Mouse (Mus musculus) regulatory T cell (primary cell): ENCODE results near the gene Mthfd1.

Source experiments
- in situ Hi-C: fragments of 300-600 bp; cut with MboI, MseI; formaldehyde crosslinking; loops from one replicate; pipeline ENCODE4 v1.15.1; 2025; ENCODE audit warnings: high pct_unique_total_duplicates

Mthfd1 gene

GRCm38 (mm10) chr12:76299361-76299906 lies 44.3 kb downstream of the Mthfd1 start:
- in situ Hi-C loops, result no loop called here

- in situ Hi-C loops, result no loop called here
These were observed 45.3 kb downstream of the Mthfd1 start for GRCm38 (mm10) chr12:76300367-76300766.

- in situ Hi-C loops, result no loop called here
These were observed 48.4 kb downstream of the Mthfd1 start for GRCm38 (mm10) chr12:76303474-76303873.

GRCm38 (mm10) chr12:76304199-76304598 lies 49.1 kb downstream of the Mthfd1 start:
- in situ Hi-C loops, result no loop called here

GRCm38 (mm10) chr12:76305107-76305506 lies 50.0 kb downstream of the Mthfd1 start:
- in situ Hi-C loops, result no loop called here

GRCm38 (mm10) chr12:76306852-76307561 lies 51.9 kb downstream of the Mthfd1 start:
- in situ Hi-C loops, result no loop called here

- in situ Hi-C loops, result no loop called here
These were observed 52.9 kb downstream of the Mthfd1 start for GRCm38 (mm10) chr12:76307964-76308363.

- in situ Hi-C loops, result no loop called here
These were observed 53.3 kb downstream of the Mthfd1 start for GRCm38 (mm10) chr12:76308436-76308835.

- in situ Hi-C loops, result no loop called here
These were observed 54.9 kb downstream of the Mthfd1 start for GRCm38 (mm10) chr12:76310007-76310406.

GRCm38 (mm10) chr12:76310633-76311032 lies 55.5 kb downstream of the Mthfd1 start:
- in situ Hi-C loops, result no loop called here

- in situ Hi-C loops, result no loop called here
These were observed 56.1 kb downstream of the Mthfd1 start for GRCm38 (mm10) chr12:76311227-76311626.

GRCm38 (mm10) chr12:76311951-76312350 lies 56.9 kb downstream of the Mthfd1 start:
- in situ Hi-C loops, result no loop called here

GRCm38 (mm10) chr12:76318282-76319212 lies 63.4 kb downstream of the Mthfd1 start:
- in situ Hi-C loops, result no loop called here

GRCm38 (mm10) chr12:76324679-76325431 lies 69.8 kb downstream of the Mthfd1 start, which contains the start of gene Akap5:
Gene Akap5, plus strand, starts transcription at chr12:76324891.
- in situ Hi-C loops, result no loop called here

GRCm38 (mm10) chr12:76326437-76327220 lies 71.5 kb downstream of the Mthfd1 start:
- in situ Hi-C loops, result no loop called here

GRCm38 (mm10) chr12:76328567-76329354 lies 73.7 kb downstream of the Mthfd1 start:
- in situ Hi-C loops, result no loop called here

- in situ Hi-C loops, result no loop called here
These were observed 78.6 kb downstream of the Mthfd1 start for GRCm38 (mm10) chr12:76333688-76334087.

- in situ Hi-C loops, result no loop called here
These were observed 80.5 kb downstream of the Mthfd1 start for GRCm38 (mm10) chr12:76335641-76336040.

- in situ Hi-C loops, result no loop called here
These were observed 81.2 kb downstream of the Mthfd1 start for GRCm38 (mm10) chr12:76336111-76336965.
